Mouse (Mus musculus) liver, adult 2 months (tissue): ENCODE data around the gene Fam78a.

Experiments used
- CTCF ChIP-seq: fragments of 200-500 bp; IDR thresholded peaks from 2 replicates; pipeline ENCODE4 v1.5.1; 2011; ENCODE audit warnings: low read depth, low read length, control low read depth
- POLR2A ChIP-seq: fragments of 200-500 bp; IDR thresholded peaks from 2 replicates; pipeline ENCODE4 v1.6.1; 2011; ENCODE audit warnings: low read length, control low read depth; ENCODE audit not compliant: insufficient read depth; ENCODE audit errors: extremely low read depth

DNA sequence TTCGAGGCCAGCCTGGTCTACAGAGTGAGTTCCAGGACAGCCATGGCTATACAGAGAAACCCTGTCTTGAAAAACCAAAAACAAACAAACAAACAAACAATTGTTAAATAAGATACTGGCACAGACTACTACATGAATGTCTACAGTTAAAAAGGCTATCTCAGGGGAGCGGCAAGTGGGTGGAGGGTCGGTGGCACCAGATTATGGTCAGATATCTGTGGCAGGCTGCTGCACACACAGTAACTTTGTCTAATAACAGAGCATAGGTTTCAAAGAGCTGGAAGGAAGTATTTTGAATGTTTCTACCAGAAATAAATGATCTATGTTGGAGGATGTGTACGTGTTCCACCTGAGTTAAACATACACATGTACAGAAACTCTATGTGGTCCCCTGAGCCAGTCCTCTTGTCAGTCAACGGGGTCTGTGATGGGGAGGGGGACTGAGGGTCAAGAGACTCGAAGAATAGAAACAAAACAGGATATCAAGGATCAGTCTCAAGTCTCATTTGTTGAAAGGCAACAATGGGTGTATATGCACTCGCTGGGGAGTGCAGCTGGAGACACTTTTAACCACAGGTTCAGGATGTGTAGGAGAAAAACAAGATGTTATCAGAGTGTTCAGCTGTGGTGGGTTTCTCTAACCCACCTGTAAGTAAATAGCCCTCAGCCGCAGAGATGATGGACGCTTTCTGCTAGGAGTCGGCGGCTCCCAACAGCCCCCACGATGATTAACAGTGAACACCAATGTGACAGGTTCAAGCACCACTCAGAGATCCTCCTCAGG is 22.7 kb downstream of the Fam78a start:
- TF ChIP-seq CTCF (no peak), POLR2A (no peak)
